Mouse (Mus musculus): Measurements from ENCODE around the gene Dlgap1. TPM values are rescaled to one million over a fixed set of nuclear protein-coding genes. Genes with fewer than 3 reads are reported as not detected.

Dlgap1 gene
- polyA plus RNA-seq, 1 experiment from 2014 or later, result 1.3 TPM

GRCm38 (mm10) chr17:70848511-70849398, 879.9 kb downstream of the Dlgap1 start:
- WGBS, result under 1% methylated on average over 23 of the region's 23 CpGs
- peaks cover 18% of the 10 kb centered on the region for H3K4me1 ChIP-seq (ENCODE audit: control insufficient read depth, insufficient read depth, low read length)
- no peaks in the 10 kb centered on the region for H3K27me3 ChIP-seq (replicated peaks; ENCODE audit: control insufficient read depth, insufficient read depth, low read length)
- peak overlapping the region; percentile 99 for H3K27ac ChIP-seq (ENCODE audit: low read length)
- H3K9me3 ChIP-seq (ENCODE audit: control insufficient read depth, low read length), result no peaks in the 10 kb centered on the region
- H3K9ac ChIP-seq (ENCODE audit: low read depth, low read length), result peak overlapping the region; percentile 91
- peak; percentile 7 for ATAC-seq
- 0 out of 2 replicates have a peak, but pooled peaks cover 3% of the 10 kb centered on the region for H3K36me3 ChIP-seq (ENCODE audit: control insufficient read depth, insufficient read depth, low read length)
- peak overlapping the region; percentile 72 for H3K4me3 ChIP-seq (ENCODE audit: low read length)
- peak overlapping the region; percentile 97 for H3K4me2 ChIP-seq (ENCODE audit: low read depth, low read length)

- H3K4me3 ChIP-seq (ENCODE audit: low read length), result peak overlapping the region; percentile 72
- H3K27ac ChIP-seq (ENCODE audit: low read length), result peak overlapping the region; percentile 99
- 0 out of 2 replicates have a peak, but pooled peaks cover 3% of the 10 kb centered on the region for H3K36me3 ChIP-seq (ENCODE audit: control insufficient read depth, insufficient read depth, low read length)
- no peak for ATAC-seq
- peak overlapping the region; percentile 97 for H3K4me2 ChIP-seq (ENCODE audit: low read depth, low read length)
- WGBS, result under 1% methylated on average over 33 of the region's 33 CpGs
- H3K9me3 ChIP-seq (ENCODE audit: control insufficient read depth, low read length), result no peaks in the 10 kb centered on the region
- H3K4me1 ChIP-seq (ENCODE audit: control insufficient read depth, insufficient read depth, low read length), result peaks cover 18% of the 10 kb centered on the region
- peak overlapping the region; percentile 91 for H3K9ac ChIP-seq (ENCODE audit: low read depth, low read length)
- H3K27me3 ChIP-seq (replicated peaks; ENCODE audit: control insufficient read depth, insufficient read depth, low read length), result no peaks in the 10 kb centered on the region
Observed at GRCm38 (mm10) chr17:70849399-70850232, 880.7 kb downstream of the Dlgap1 start.

- Histone ChIP-seq H3K27ac (ENCODE audit: low read length) (peak overlapping the region; percentile 99), H3K27me3 (replicated peaks; ENCODE audit: control insufficient read depth, insufficient read depth, low read length) (no peaks in the 10 kb centered on the region), H3K4me2 (ENCODE audit: low read depth, low read length) (peak overlapping the region; percentile 97), H3K4me1 (ENCODE audit: control insufficient read depth, insufficient read depth, low read length) (peaks cover 11% of the 10 kb centered on the region), H3K36me3 (ENCODE audit: control insufficient read depth, insufficient read depth, low read length) (no peaks in the 10 kb centered on the region), H3K4me3 (ENCODE audit: low read length) (peak overlapping the region; percentile 72), H3K9me3 (ENCODE audit: control insufficient read depth, low read length) (no peaks in the 10 kb centered on the region), H3K9ac (ENCODE audit: low read depth, low read length) (peak overlapping the region; percentile 91)
- peak; percentile 7 for ATAC-seq
- under 1% methylated on average over 40 of the region's 40 CpGs for WGBS
Observed at GRCm38 (mm10) chr17:70850233-70850995, 881.5 kb downstream of the Dlgap1 start.

GRCm38 (mm10) chr17:70850996-70851991, 882.4 kb downstream of the Dlgap1 start:
- Histone ChIP-seq H3K9me3 (ENCODE audit: control insufficient read depth, low read length) (no peaks in the 10 kb centered on the region), H3K9ac (ENCODE audit: low read depth, low read length) (peak overlapping the region; percentile 91), H3K36me3 (ENCODE audit: control insufficient read depth, insufficient read depth, low read length) (no peaks in the 10 kb centered on the region), H3K4me3 (ENCODE audit: low read length) (peak overlapping the region; percentile 72), H3K27ac (ENCODE audit: low read length) (peak overlapping the region; percentile 99), H3K4me1 (ENCODE audit: control insufficient read depth, insufficient read depth, low read length) (peaks cover 6% of the 10 kb centered on the region), H3K27me3 (replicated peaks; ENCODE audit: control insufficient read depth, insufficient read depth, low read length) (no peaks in the 10 kb centered on the region), H3K4me2 (ENCODE audit: low read depth, low read length) (peak overlapping the region; percentile 97)
- under 1% methylated on average over 54 of the region's 54 CpGs for WGBS
- peak; percentile 60 for ATAC-seq

- WGBS, result under 1% methylated on average over 29 of the region's 29 CpGs
- H3K27ac ChIP-seq (ENCODE audit: low read length), result peak overlapping the region; percentile 99
- peak; percentile 13; the same call in 1 of the 2 replicates for ATAC-seq
Observed at GRCm38 (mm10) chr17:70852011-70852685, 883.3 kb downstream of the Dlgap1 start.

GRCm38 (mm10) chr17:70852686-70853386, 884.0 kb downstream of the Dlgap1 start:
- Histone ChIP-seq H3K27ac (ENCODE audit: low read length) (peak overlapping the region; percentile 99), H3K9ac (ENCODE audit: low read depth, low read length) (peak overlapping the region; percentile 91), H3K4me3 (ENCODE audit: low read length) (peak overlapping the region; percentile 72), H3K9me3 (ENCODE audit: control insufficient read depth, low read length) (no peaks in the 10 kb centered on the region), H3K36me3 (ENCODE audit: control insufficient read depth, insufficient read depth, low read length) (no peaks in the 10 kb centered on the region), H3K27me3 (replicated peaks; ENCODE audit: control insufficient read depth, insufficient read depth, low read length) (no peaks in the 10 kb centered on the region), H3K4me1 (ENCODE audit: control insufficient read depth, insufficient read depth, low read length) (peaks cover 7% of the 10 kb centered on the region; the same call in 1 of the 2 replicates), H3K4me2 (ENCODE audit: low read depth, low read length) (peak overlapping the region; percentile 97)
- peak; percentile 54 for ATAC-seq
- WGBS, result under 1% methylated on average over 51 of the region's 51 CpGs

More at GRCm38 (mm10) chr17:70852011-70852685, 883.3 kb downstream of the Dlgap1 start:
- no peaks in the 10 kb centered on the region for H3K27me3 ChIP-seq (replicated peaks; ENCODE audit: control insufficient read depth, insufficient read depth, low read length)
- peak overlapping the region; percentile 97 for H3K4me2 ChIP-seq (ENCODE audit: low read depth, low read length)
- peak overlapping the region; percentile 91 for H3K9ac ChIP-seq (ENCODE audit: low read depth, low read length)
- peak overlapping the region; percentile 72 for H3K4me3 ChIP-seq (ENCODE audit: low read length)
- H3K36me3 ChIP-seq (ENCODE audit: control insufficient read depth, insufficient read depth, low read length), result no peaks in the 10 kb centered on the region
- H3K4me1 ChIP-seq (ENCODE audit: control insufficient read depth, insufficient read depth, low read length), result peaks cover 4% of the 10 kb centered on the region; the same call in 1 of the 2 replicates
- no peaks in the 10 kb centered on the region for H3K9me3 ChIP-seq (ENCODE audit: control insufficient read depth, low read length)

- WGBS, result under 1% methylated on average over 29 of the region's 29 CpGs
- peak within 1 kb of the TSS; percentile 99 for H3K27ac ChIP-seq (ENCODE audit: low read length)
- peak; percentile 15; the same call in 1 of the 2 replicates for ATAC-seq
Observed at GRCm38 (mm10) chr17:70853436-70853905, 884.6 kb downstream of the Dlgap1 start, which contains the start of gene Tgif1. Gene Tgif1, minus strand, starts transcription at chr17:70853546.

More at GRCm38 (mm10) chr17:70853436-70853905, 884.6 kb downstream of the Dlgap1 start, which contains the start of gene Tgif1:
- Histone ChIP-seq H3K4me2 (ENCODE audit: low read depth, low read length) (peak within 1 kb of the TSS; percentile 97), H3K4me1 (ENCODE audit: control insufficient read depth, insufficient read depth, low read length) (peaks cover 7% of the 10 kb centered on the region; the same call in 1 of the 2 replicates), H3K27me3 (replicated peaks; ENCODE audit: control insufficient read depth, insufficient read depth, low read length) (no peaks in the 10 kb centered on the region), H3K9me3 (ENCODE audit: control insufficient read depth, low read length) (no peaks in the 10 kb centered on the region), H3K36me3 (ENCODE audit: control insufficient read depth, insufficient read depth, low read length) (no peaks in the 10 kb centered on the region), H3K9ac (ENCODE audit: low read depth, low read length) (peak within 1 kb of the TSS; percentile 91), H3K4me3 (ENCODE audit: low read length) (peak within 1 kb of the TSS; percentile 72)
